Mouse (Mus musculus): ENCODE measurements around the gene Fkbp9.

- TF ChIP-seq POLR2A (IDR thresholded peaks at IDR 0.05; ENCODE audit: low read depth, low read length) (no peak), CTCF (conservative IDR thresholded peaks at IDR 0.05; ENCODE audit: insufficient read depth, insufficient read length, low read depth, low read length) (no peak)
These were observed 36.7 kb downstream of the Fkbp9 start for GRCm38 (mm10) chr6:56868565-56868964.

Measured in kidney, adult 2 months (tissue).